Mouse (Mus musculus): Measurements from ENCODE around the gene Olfr1240. TPM values are rescaled to one million over a fixed set of nuclear protein-coding genes. Genes with fewer than 3 reads are reported as not detected.

Olfr1240 gene
- polyA plus RNA-seq (2015; fragmentation: Illumina TruSeq; extraction: RNeasy Lipid Tissue Mini Kit (QIAGEN cat#74804); ENCODE audit: insufficient read depth, low replicate concordance), result not detected

GRCm38 (mm10) chr2:89442900-89443299 is at the start of gene Olfr1240:
TSS of gene Olfr1240 (minus strand) at chr2:89443000.

GRCm38 (mm10) chr2:89487026-89487425 is 44.2 kb upstream of the Olfr1240 start, which contains the start of gene Olfr1241:
TSS of gene Olfr1241 (minus strand) at chr2:89487126.

GRCm38 (mm10) chr2:89420307-89420706 is 22.5 kb downstream of the Olfr1240 start, which contains the start of gene Olfr1239:
TSS of gene Olfr1239 (minus strand) at chr2:89420407.

DNA sequence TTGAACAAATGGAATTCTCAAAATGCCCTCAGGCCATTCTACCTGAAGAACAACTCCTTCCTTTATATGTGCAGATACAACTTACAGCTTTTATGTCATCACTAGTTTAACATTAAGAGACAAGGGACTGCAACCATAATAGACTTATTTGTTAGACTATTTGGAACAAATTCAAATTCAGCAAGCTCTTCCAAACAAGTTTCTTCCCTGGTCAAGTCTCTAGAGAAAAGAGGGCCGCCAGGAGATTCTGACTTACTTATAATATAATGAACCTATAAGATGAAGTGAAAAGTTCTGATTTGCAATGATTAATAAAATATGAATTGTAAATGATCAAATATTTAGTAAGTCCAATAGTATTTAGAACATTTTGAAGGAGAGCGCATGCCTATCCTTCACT is 33.2 kb downstream of the Olfr1240 start, which contains the start of gene Olfr1238:
Olfr1238 (minus strand) TSS at position 101 of the 400 bp plus-strand sequence.

Other genes starting within 250 kb of the Olfr1240 start
- not detected for gene Olfr1226, start 243.0 kb downstream of the Olfr1240 start, polyA plus RNA-seq (2015; fragmentation: Illumina TruSeq; extraction: RNeasy Lipid Tissue Mini Kit (QIAGEN cat#74804); ENCODE audit: insufficient read depth, low replicate concordance)
- gene Olfr1228, start 188.9 kb downstream of the Olfr1240 start, polyA plus RNA-seq (2015; fragmentation: Illumina TruSeq; extraction: RNeasy Lipid Tissue Mini Kit (QIAGEN cat#74804); ENCODE audit: insufficient read depth, low replicate concordance), result not detected
- gene Olfr1229, start 155.0 kb downstream of the Olfr1240 start, polyA plus RNA-seq (2015; fragmentation: Illumina TruSeq; extraction: RNeasy Lipid Tissue Mini Kit (QIAGEN cat#74804); ENCODE audit: insufficient read depth, low replicate concordance), result not detected
- gene Olfr1230, start 145.7 kb downstream of the Olfr1240 start, polyA plus RNA-seq (2015; fragmentation: Illumina TruSeq; extraction: RNeasy Lipid Tissue Mini Kit (QIAGEN cat#74804); ENCODE audit: insufficient read depth, low replicate concordance), result not detected
- gene Olfr1231, start 135.9 kb downstream of the Olfr1240 start, polyA plus RNA-seq (2015; fragmentation: Illumina TruSeq; extraction: RNeasy Lipid Tissue Mini Kit (QIAGEN cat#74804); ENCODE audit: insufficient read depth, low replicate concordance), result not detected
- gene Olfr1232, start 113.3 kb downstream of the Olfr1240 start, polyA plus RNA-seq (2015; fragmentation: Illumina TruSeq; extraction: RNeasy Lipid Tissue Mini Kit (QIAGEN cat#74804); ENCODE audit: insufficient read depth, low replicate concordance), result not detected
- not detected for gene Olfr1233, start 100.6 kb downstream of the Olfr1240 start, polyA plus RNA-seq (2015; fragmentation: Illumina TruSeq; extraction: RNeasy Lipid Tissue Mini Kit (QIAGEN cat#74804); ENCODE audit: insufficient read depth, low replicate concordance)
- not detected for gene Olfr1234, start 78.1 kb downstream of the Olfr1240 start, polyA plus RNA-seq (2015; fragmentation: Illumina TruSeq; extraction: RNeasy Lipid Tissue Mini Kit (QIAGEN cat#74804); ENCODE audit: insufficient read depth, low replicate concordance)
- gene Olfr1238, start 33.3 kb downstream of the Olfr1240 start, polyA plus RNA-seq (2015; fragmentation: Illumina TruSeq; extraction: RNeasy Lipid Tissue Mini Kit (QIAGEN cat#74804); ENCODE audit: insufficient read depth, low replicate concordance), result not detected
- not detected for gene Olfr1239, start 22.6 kb downstream of the Olfr1240 start, polyA plus RNA-seq (2015; fragmentation: Illumina TruSeq; extraction: RNeasy Lipid Tissue Mini Kit (QIAGEN cat#74804); ENCODE audit: insufficient read depth, low replicate concordance)
- not detected for gene Olfr1241, start 44.1 kb upstream of the Olfr1240 start, polyA plus RNA-seq (2015; fragmentation: Illumina TruSeq; extraction: RNeasy Lipid Tissue Mini Kit (QIAGEN cat#74804); ENCODE audit: insufficient read depth, low replicate concordance)
- gene Olfr1242, start 55.3 kb upstream of the Olfr1240 start, polyA plus RNA-seq (2015; fragmentation: Illumina TruSeq; extraction: RNeasy Lipid Tissue Mini Kit (QIAGEN cat#74804); ENCODE audit: insufficient read depth, low replicate concordance), result not detected
- not detected for gene Olfr1243, start 88.5 kb upstream of the Olfr1240 start, polyA plus RNA-seq (2015; fragmentation: Illumina TruSeq; extraction: RNeasy Lipid Tissue Mini Kit (QIAGEN cat#74804); ENCODE audit: insufficient read depth, low replicate concordance)
- gene Olfr1245, start 135.4 kb upstream of the Olfr1240 start, polyA plus RNA-seq (2015; fragmentation: Illumina TruSeq; extraction: RNeasy Lipid Tissue Mini Kit (QIAGEN cat#74804); ENCODE audit: insufficient read depth, low replicate concordance), result not detected
- not detected for gene Olfr1246, start 150.2 kb upstream of the Olfr1240 start, polyA plus RNA-seq (2015; fragmentation: Illumina TruSeq; extraction: RNeasy Lipid Tissue Mini Kit (QIAGEN cat#74804); ENCODE audit: insufficient read depth, low replicate concordance)
- gene Olfr1247, start 171.1 kb upstream of the Olfr1240 start, polyA plus RNA-seq (2015; fragmentation: Illumina TruSeq; extraction: RNeasy Lipid Tissue Mini Kit (QIAGEN cat#74804); ENCODE audit: insufficient read depth, low replicate concordance), result not detected
- not detected for gene Olfr1248, start 175.2 kb upstream of the Olfr1240 start, polyA plus RNA-seq (2015; fragmentation: Illumina TruSeq; extraction: RNeasy Lipid Tissue Mini Kit (QIAGEN cat#74804); ENCODE audit: insufficient read depth, low replicate concordance)
- gene Olfr1249, start 192.0 kb upstream of the Olfr1240 start, polyA plus RNA-seq (2015; fragmentation: Illumina TruSeq; extraction: RNeasy Lipid Tissue Mini Kit (QIAGEN cat#74804); ENCODE audit: insufficient read depth, low replicate concordance), result not detected
- gene Olfr1250, start 218.5 kb upstream of the Olfr1240 start, polyA plus RNA-seq (2015; fragmentation: Illumina TruSeq; extraction: RNeasy Lipid Tissue Mini Kit (QIAGEN cat#74804); ENCODE audit: insufficient read depth, low replicate concordance), result not detected
- not detected for gene Olfr1251, start 228.9 kb upstream of the Olfr1240 start, polyA plus RNA-seq (2015; fragmentation: Illumina TruSeq; extraction: RNeasy Lipid Tissue Mini Kit (QIAGEN cat#74804); ENCODE audit: insufficient read depth, low replicate concordance)